Mouse (Mus musculus) myocyte (in vitro differentiated cells): ENCODE results near the gene Tmem269.

Experiments used
- CEBPB ChIP-seq: IDR thresholded peaks from 2 replicates; pipeline ENCODE4 v1.6.1; 2011; ENCODE audit warnings: mild to moderate bottlenecking, moderate library complexity; ENCODE audit not compliant: poor library complexity, insufficient read depth, severe bottlenecking
- E2F4 ChIP-seq: IDR thresholded peaks from one replicate; pipeline ENCODE4 v1.6.1; 2011; ENCODE audit warnings: mild to moderate bottlenecking, control low read depth, moderate library complexity; ENCODE audit not compliant: insufficient read depth
- MAX ChIP-seq: IDR thresholded peaks from one replicate; pipeline ENCODE4 v1.6.1; 2011; ENCODE audit warnings: low read depth, mild to moderate bottlenecking, control low read depth
- MYOD1 ChIP-seq, 3 experiments: IDR thresholded peaks; one replicate each; pipeline ENCODE4 v1.6.1; 2011; ENCODE audit warnings: control low read depth in 2 of 3, low read depth in 2 of 3, mild to moderate bottlenecking in 2 of 3, moderate library complexity in 1 of 3; ENCODE audit not compliant: insufficient read length in 2 of 3, control insufficient read depth in 1 of 3
- MYOG ChIP-seq, 3 experiments: IDR thresholded peaks; one replicate each; pipeline ENCODE4 v1.6.1; 2011; ENCODE audit warnings: control low read depth in 2 of 3, low read depth in 2 of 3, mild to moderate bottlenecking in 2 of 3; ENCODE audit not compliant: insufficient read length in 2 of 3, control insufficient read depth in 1 of 3, insufficient read depth in 1 of 3
- POLR2A ChIP-seq: IDR thresholded peaks from one replicate; pipeline ENCODE4 v1.6.1; 2011; ENCODE audit warnings: low read depth, mild to moderate bottlenecking, control low read depth, moderate library complexity; ENCODE audit not compliant: insufficient read length
- POLR2AphosphoS2 ChIP-seq: IDR thresholded peaks from one replicate; pipeline ENCODE4 v1.6.1; 2011; ENCODE audit warnings: low read depth, control low read depth; ENCODE audit not compliant: insufficient read length
- TCF12 ChIP-seq: IDR thresholded peaks from one replicate; pipeline ENCODE4 v1.6.1; 2011; ENCODE audit warnings: mild to moderate bottlenecking, control low read depth; ENCODE audit not compliant: poor library complexity, insufficient read depth, severe bottlenecking
- USF1 ChIP-seq: IDR thresholded peaks from one replicate; pipeline ENCODE4 v1.6.1; 2011; ENCODE audit warnings: low read depth, mild to moderate bottlenecking, control low read depth, moderate library complexity

DNA sequence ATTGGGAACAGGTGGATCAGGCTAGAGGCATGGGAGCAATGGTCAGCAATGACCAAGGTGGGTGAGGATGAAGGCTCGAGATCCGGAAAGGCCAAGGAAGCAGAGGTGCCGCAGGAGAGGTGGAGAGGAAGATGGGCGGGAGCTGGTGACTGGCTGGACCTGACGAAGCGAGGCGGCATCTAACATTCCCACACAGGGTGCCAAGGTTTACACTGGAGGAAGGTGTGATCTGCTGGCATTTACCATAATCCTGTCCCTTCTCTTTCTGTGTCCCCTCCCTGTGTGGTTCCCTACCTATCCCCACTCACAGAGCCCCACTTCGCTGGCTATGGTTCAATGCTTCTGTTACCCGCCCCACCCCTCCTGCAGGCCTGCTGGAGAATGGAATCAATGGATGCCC lies 27.9 kb upstream of the Tmem269 start:
- TF ChIP-seq TCF12 (no peak), POLR2A (no peak), POLR2AphosphoS2 (no peak), USF1 (no peak), E2F4 (no peak), CEBPB (no peak), MYOG (IDR thresholded peaks at IDR 0.05; ENCODE audit: control insufficient read depth in 1 of 3, insufficient read depth in 1 of 3, insufficient read length in 2 of 3, low read depth in 2 of 3) (no peak), MYOD1 (IDR thresholded peaks at IDR 0.05; ENCODE audit: control insufficient read depth in 1 of 3, insufficient read length in 2 of 3, low read depth in 2 of 3) (no peak), MAX (no peak)
